Mouse (Mus musculus) thymus, adult 2 months (tissue): Measurements from ENCODE around the gene Cyp4x1. TPM values are rescaled to one million over a fixed set of nuclear protein-coding genes. Genes with fewer than 3 reads are reported as not detected.

Experiments used
- DNase-seq: peaks from one replicate; pipeline ENCODE4 v3.0.0; 2021
- H3K27ac ChIP-seq: fragments of 200-500 bp; 2 replicates; pipeline ENCODE4 v1.5.1; 2012; ENCODE audit warnings: low read length, control low read depth; ENCODE audit not compliant: control insufficient read depth, insufficient read depth
- H3K27me3 ChIP-seq: fragments of 200-500 bp; 2 replicates; pipeline ENCODE4 v1.6.1; 2012; ENCODE audit warnings: mild to moderate bottlenecking, low read length, moderate library complexity, mixed read lengths; ENCODE audit not compliant: control insufficient read depth, insufficient read depth
- H3K36me3 ChIP-seq: fragments of 200-500 bp; 2 replicates; pipeline ENCODE4 v1.6.1; 2012; ENCODE audit warnings: mild to moderate bottlenecking, low read length, moderate library complexity; ENCODE audit not compliant: control insufficient read depth, insufficient read depth
- H3K4me1 ChIP-seq: fragments of 200-500 bp; replicated peaks from 2 replicates; pipeline ENCODE4 v1.6.1; 2012; ENCODE audit warnings: low read length; ENCODE audit not compliant: control insufficient read depth, insufficient read depth
- H3K4me3 ChIP-seq: fragments of 200-500 bp; 2 replicates; pipeline ENCODE4 v1.5.1; 2012; ENCODE audit warnings: mild to moderate bottlenecking, low read length, control low read depth, moderate library complexity; ENCODE audit not compliant: control insufficient read depth, insufficient read depth
- CTCF ChIP-seq: fragments of 200-500 bp; IDR thresholded peaks from 2 replicates; pipeline ENCODE4 v1.5.1; 2012; ENCODE audit warnings: mild to moderate bottlenecking, control low read depth, low read length, moderate library complexity, borderline replicate concordance; ENCODE audit not compliant: control insufficient read depth, poor library complexity, insufficient read depth; ENCODE audit errors: extremely low read depth
- POLR2A ChIP-seq: fragments of 200-500 bp; IDR thresholded peaks from 2 replicates; pipeline ENCODE4 v1.6.1; 2012; ENCODE audit warnings: mild to moderate bottlenecking, low read length, control low read depth, moderate library complexity; ENCODE audit not compliant: control insufficient read depth, poor library complexity, insufficient read depth; ENCODE audit errors: extremely low read depth
- WGBS: fragments of 180-500 bp; shearing (Covaris S2); methylation state at CpG from one replicate; pipeline ENCODE4 v1.1.7; 2018; 5-methylcytosine and 5-hydroxymethylcytosine counted together
- polyA plus RNA-seq: library from polyadenylated mRNA; depleted of rRNA; stranded (reverse); fragments of >200 nt; gene quantifications from 2 replicates; pipeline ENCODE4 v1.2.3, GENCODE M21; 2012

Gene Cyp4x1
- polyA plus RNA-seq, 1 experiment = not detected

DNA sequence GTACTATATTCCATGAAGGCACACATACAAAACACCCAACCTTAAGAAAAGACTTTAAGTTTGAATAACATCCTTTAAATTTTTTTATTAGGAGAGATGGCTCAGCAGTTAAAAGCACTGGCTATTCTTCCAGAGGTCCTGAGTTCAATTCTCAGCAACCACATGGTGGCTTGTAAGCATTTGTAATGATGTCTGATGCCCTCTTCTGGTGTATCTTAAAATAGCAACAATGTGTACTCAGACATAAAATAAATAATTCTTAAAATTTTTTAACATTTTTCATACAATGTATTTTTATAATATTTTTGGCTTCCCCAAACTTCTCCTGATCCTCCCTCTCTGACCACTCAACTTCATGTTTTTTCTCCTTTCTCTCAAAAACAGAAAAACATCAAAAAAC is 9.4 kb downstream of the Cyp4x1 start:
- no peaks in the 10 kb centered on the region for H3K36me3 ChIP-seq
- no peak for DNase-seq

DNA sequence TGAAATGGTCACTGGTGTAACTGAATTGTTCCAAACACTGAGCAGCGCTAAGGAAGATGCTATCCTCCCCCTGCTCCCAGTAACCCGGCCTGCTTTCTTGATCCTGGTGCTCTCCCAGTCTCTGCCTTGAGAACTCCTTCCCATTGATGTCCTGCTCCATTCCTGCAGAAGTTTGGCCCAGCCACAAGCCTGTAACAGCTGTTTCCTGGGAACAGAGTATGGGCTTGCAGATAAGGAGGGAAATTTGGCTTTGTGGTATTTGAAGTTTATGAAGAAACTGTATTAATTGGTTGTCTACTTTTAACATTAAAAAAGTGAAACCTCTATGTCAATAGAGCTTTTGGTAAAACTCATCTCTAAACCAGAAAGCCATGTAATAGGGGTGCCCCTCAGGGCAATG is 10.6 kb downstream of the Cyp4x1 start:
- Histone ChIP-seq H3K4me1 (no peaks in the 10 kb centered on the region), H3K36me3 (no peaks in the 10 kb centered on the region), H3K4me3 (no peak overlapping the region), H3K27me3 (no peaks in the 10 kb centered on the region), H3K27ac (no peak overlapping the region)
- TF ChIP-seq POLR2A = no peak
- TF ChIP-seq CTCF = no peak
- no peak for DNase-seq
- 66% methylated on average over 2 of the region's 2 CpGs for WGBS

More for the DNA sequence above, 9.4 kb downstream of the Cyp4x1 start:
- H3K27me3 ChIP-seq = no peaks in the 10 kb centered on the region
- TF ChIP-seq POLR2A (no peak), CTCF (no peak)
- no peak overlapping the region for H3K4me3 ChIP-seq
- H3K4me1 ChIP-seq = no peaks in the 10 kb centered on the region
- no peak overlapping the region for H3K27ac ChIP-seq

DNA sequence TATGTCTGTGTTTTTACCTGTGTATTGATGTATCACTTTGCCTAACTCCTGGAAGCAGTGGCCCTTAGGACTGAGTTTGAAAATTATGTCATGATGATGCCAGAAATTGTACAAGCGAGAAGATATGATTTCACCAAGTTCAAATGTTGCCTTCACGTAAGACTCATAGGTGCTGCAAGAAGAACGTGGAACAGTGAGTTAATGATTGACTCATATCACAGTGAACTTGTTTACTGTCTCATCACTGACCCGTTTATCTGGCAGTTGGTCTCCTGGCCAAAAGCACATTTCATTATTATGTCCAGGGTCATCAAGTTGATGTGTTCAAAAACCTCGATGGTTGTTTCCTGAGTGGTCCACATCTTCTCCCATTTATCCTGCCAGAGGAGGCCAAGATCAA is 12.5 kb downstream of the Cyp4x1 start:
- Histone ChIP-seq H3K4me3 (no peak overlapping the region), H3K27ac (no peak overlapping the region), H3K36me3 (no peaks in the 10 kb centered on the region), H3K4me1 (no peaks in the 10 kb centered on the region), H3K27me3 (no peaks in the 10 kb centered on the region)
- WGBS = 82% methylated on average over 5 of the region's 5 CpGs
- TF ChIP-seq POLR2A (no peak), CTCF (no peak)
- DNase-seq = no peak

DNA sequence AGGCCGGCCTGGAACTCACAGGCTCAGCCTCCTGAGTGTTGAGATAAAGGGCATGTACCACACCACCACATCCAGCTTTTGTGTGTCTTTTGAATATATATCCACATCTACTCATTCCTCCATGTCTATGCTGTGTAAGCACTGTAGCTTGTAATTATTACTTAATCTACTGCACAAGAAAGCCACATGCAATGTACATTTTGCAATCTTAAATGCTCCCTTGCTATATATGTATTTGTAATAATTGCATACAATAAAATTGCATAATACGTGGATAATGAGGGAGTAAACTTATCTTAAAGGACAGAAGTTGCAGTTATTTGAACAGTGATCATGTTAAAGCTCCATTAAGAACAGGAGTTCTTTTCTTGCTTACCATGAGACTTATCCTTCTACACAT is 12.9 kb downstream of the Cyp4x1 start:
- Histone ChIP-seq H3K27me3 (no peaks in the 10 kb centered on the region), H3K4me3 (no peak overlapping the region), H3K36me3 (no peaks in the 10 kb centered on the region), H3K27ac (no peak overlapping the region), H3K4me1 (no peaks in the 10 kb centered on the region)
- WGBS = 89% methylated on average over 2 of the region's 2 CpGs
- TF ChIP-seq POLR2A (no peak), CTCF (no peak)
- DNase-seq = no peak

DNA sequence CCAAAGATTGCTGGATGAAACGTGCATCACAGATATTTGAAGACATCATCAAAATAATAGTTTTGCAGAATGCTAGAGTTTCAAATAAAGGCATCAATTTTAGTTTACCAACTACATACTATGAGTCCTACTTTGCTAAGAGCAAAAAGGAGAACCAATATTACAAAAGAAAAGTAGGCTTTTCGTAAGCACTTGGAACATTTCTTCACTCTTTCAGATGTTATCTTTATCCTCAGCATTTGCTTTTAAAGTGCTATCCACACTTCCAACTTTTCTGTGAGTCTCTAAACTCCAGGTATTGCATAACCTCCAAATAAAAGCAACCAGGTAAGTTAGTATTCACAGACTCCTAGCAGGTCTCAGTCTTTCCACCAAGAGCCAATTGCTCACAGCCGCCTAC is 14.4 kb downstream of the Cyp4x1 start:
- no peaks in the 10 kb centered on the region for H3K27me3 ChIP-seq
- no peaks in the 10 kb centered on the region for H3K36me3 ChIP-seq
- 86% methylated on average over 3 of the region's 3 CpGs for WGBS
- H3K27ac ChIP-seq = no peak overlapping the region
- no peak for DNase-seq
- no peak for TF ChIP-seq POLR2A
- no peak for TF ChIP-seq CTCF
- no peaks in the 10 kb centered on the region for H3K4me1 ChIP-seq
- no peak overlapping the region for H3K4me3 ChIP-seq

DNA sequence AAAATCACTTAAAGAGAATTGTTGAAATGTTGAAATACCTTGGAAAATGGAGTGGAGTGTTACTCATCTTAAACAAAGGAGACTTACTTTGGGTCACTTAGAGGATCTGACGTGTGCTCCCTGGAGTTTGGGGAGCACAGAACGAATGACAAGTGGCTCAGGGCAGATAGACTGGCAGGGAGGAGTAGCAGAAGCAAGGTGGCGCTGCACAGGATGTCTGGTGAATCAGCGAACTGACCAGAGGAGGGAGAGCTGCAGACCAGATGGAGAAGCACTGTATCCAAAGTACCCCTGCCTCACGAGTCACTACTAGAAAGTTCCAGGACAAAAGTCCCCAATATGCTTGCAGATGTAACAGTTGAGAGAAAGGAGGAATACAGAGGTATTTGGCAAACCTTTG is 20.8 kb downstream of the Cyp4x1 start:
- no peaks in the 10 kb centered on the region for H3K4me1 ChIP-seq
- no peaks in the 10 kb centered on the region for H3K36me3 ChIP-seq
- no peak overlapping the region for H3K4me3 ChIP-seq
- no peak overlapping the region for H3K27ac ChIP-seq
- WGBS = 38% methylated on average over 5 of the region's 5 CpGs
- H3K27me3 ChIP-seq = no peaks in the 10 kb centered on the region
- DNase-seq = no peak
- no peak for TF ChIP-seq POLR2A
- TF ChIP-seq CTCF = no peak

DNA sequence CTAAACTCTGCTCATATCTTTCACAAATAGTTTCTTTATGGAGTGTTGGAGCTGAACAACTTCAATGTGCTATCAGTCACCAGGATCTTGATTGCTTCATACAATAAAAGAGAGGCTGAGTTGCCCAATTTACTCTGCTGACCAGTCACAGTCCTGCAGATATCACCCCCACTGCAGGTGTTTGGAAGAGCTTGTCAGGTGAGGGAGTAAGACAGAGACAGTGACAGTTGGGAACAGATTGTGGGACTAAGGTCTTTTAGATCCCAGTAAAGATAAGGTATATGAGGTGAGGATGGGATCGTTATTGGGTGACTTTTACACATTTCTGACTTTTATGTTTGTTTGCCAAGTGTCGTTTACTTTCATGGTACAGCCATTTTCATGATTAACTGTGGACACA is 22.9 kb downstream of the Cyp4x1 start:
- Histone ChIP-seq H3K4me1 (no peaks in the 10 kb centered on the region), H3K4me3 (no peak overlapping the region)
- no peak for DNase-seq

More for the DNA sequence above, 22.9 kb downstream of the Cyp4x1 start:
- H3K27me3 ChIP-seq = no peaks in the 10 kb centered on the region
- no peak overlapping the region for H3K27ac ChIP-seq
- TF ChIP-seq POLR2A (no peak), CTCF (no peak)
- H3K36me3 ChIP-seq = no peaks in the 10 kb centered on the region
- 79% methylated on average over 2 of the region's 2 CpGs for WGBS
